Mouse (Mus musculus) heart, postnatal 25 days (tissue): ENCODE data around the gene Unc50. TPM values are rescaled to one million over a fixed set of nuclear protein-coding genes. Genes with fewer than 3 reads are reported as not detected.

Experiments used
- DNase-seq: peaks from one replicate; pipeline ENCODE4 v3.0.0; 2022; ENCODE audit warnings: low spot score
- intact Hi-C: fragments of 180-260 bp; cut with DNase I; formaldehyde crosslinking; loops from one replicate; pipeline ENCODE4 v1.15.1; 2025
- total RNA-seq, 2 experiments: library from RNA; stranded (reverse); gene quantifications; 2 replicates each; pipeline ENCODE4 v1.2.3; 2021

Gene Unc50
- 10 to 100 TPM; 28.3 to 34.2 TPM for total RNA-seq

GRCm38 (mm10) chr1:37429366-37430296, at the start of gene Unc50, which contains the start of gene Coa5:
Gene Unc50 (plus strand): TSS chr1:37430139.
Gene Coa5 (minus strand): TSS chr1:37430103.
- intact Hi-C loops = loop anchor here (5.0 to 10.0 kb wide), 2 partner anchors 108 to 495 kb away; no protein-coding TSS in a partner anchor
- DNase-seq = peak; percentile 91

- DNase-seq = no peak
- intact Hi-C loops = loop anchor here (10.0 kb wide), 1 partner anchor 596 kb away; no protein-coding TSS in a partner anchor
These were observed 49.0 kb upstream of the Unc50 start for GRCm38 (mm10) chr1:37380913-37381312.

- intact Hi-C loops = loop anchor here (10.0 kb wide), 1 partner anchor 600 kb away; no protein-coding TSS in a partner anchor
- no peak for DNase-seq
These were observed 45.6 kb upstream of the Unc50 start for GRCm38 (mm10) chr1:37384304-37384703.

GRCm38 (mm10) chr1:37386448-37386971, 43.4 kb upstream of the Unc50 start:
- intact Hi-C loops = loop anchor here (10.0 kb wide), 1 partner anchor 602 kb away; no protein-coding TSS in a partner anchor
- no peak for DNase-seq

GRCm38 (mm10) chr1:37393174-37393573, 36.8 kb upstream of the Unc50 start:
- intact Hi-C loops = no loop called here
- no peak for DNase-seq

- intact Hi-C loops = no loop called here
- no peak for DNase-seq
These were observed 33.5 kb upstream of the Unc50 start for GRCm38 (mm10) chr1:37396481-37396880.

GRCm38 (mm10) chr1:37398961-37399360, 31.0 kb upstream of the Unc50 start:
- no peak for DNase-seq
- intact Hi-C loops = no loop called here

GRCm38 (mm10) chr1:37399734-37400133, 30.2 kb upstream of the Unc50 start:
- no peak for DNase-seq
- intact Hi-C loops = no loop called here

GRCm38 (mm10) chr1:37401687-37402086, 28.3 kb upstream of the Unc50 start:
- intact Hi-C loops = loop anchor here (1.0 kb wide), 1 partner anchor 129 kb away; no protein-coding TSS in a partner anchor
- no peak for DNase-seq

- intact Hi-C loops = no loop called here
These were observed 24.8 kb upstream of the Unc50 start for GRCm38 (mm10) chr1:37405137-37405536.

GRCm38 (mm10) chr1:37407228-37407627, 22.7 kb upstream of the Unc50 start:
- intact Hi-C loops = no loop called here
- DNase-seq = no peak

More at GRCm38 (mm10) chr1:37405137-37405536, 24.8 kb upstream of the Unc50 start:
- DNase-seq = no peak

GRCm38 (mm10) chr1:37408059-37408458, 21.9 kb upstream of the Unc50 start:
- intact Hi-C loops = no loop called here

GRCm38 (mm10) chr1:37408678-37409077, 21.3 kb upstream of the Unc50 start:
- intact Hi-C loops = no loop called here

More at GRCm38 (mm10) chr1:37408059-37408458, 21.9 kb upstream of the Unc50 start:
- no peak for DNase-seq

GRCm38 (mm10) chr1:37409647-37410046, 20.3 kb upstream of the Unc50 start:
- intact Hi-C loops = no loop called here

More at GRCm38 (mm10) chr1:37408678-37409077, 21.3 kb upstream of the Unc50 start:
- no peak for DNase-seq

GRCm38 (mm10) chr1:37415394-37415793, 14.5 kb upstream of the Unc50 start:
- DNase-seq = no peak
- intact Hi-C loops = no loop called here

More at GRCm38 (mm10) chr1:37409647-37410046, 20.3 kb upstream of the Unc50 start:
- no peak for DNase-seq

- no peak for DNase-seq
- intact Hi-C loops = no loop called here
These were observed 10.5 kb upstream of the Unc50 start for GRCm38 (mm10) chr1:37419420-37419819.

- DNase-seq = no peak
- intact Hi-C loops = loop anchor here (10.0 kb wide), 1 partner anchor 493 kb away; no protein-coding TSS in a partner anchor
These were observed 2.6 kb upstream of the Unc50 start for GRCm38 (mm10) chr1:37427144-37427875.

GRCm38 (mm10) chr1:37428911-37429310, 1.0 kb upstream of the Unc50 start:
- DNase-seq = no peak
- intact Hi-C loops = loop anchor here (10.0 kb wide), 1 partner anchor 494 kb away; no protein-coding TSS in a partner anchor

- no peak for DNase-seq
- intact Hi-C loops = loop anchor here (5.0 kb wide), 1 partner anchor 107 kb away; no protein-coding TSS in a partner anchor
These were observed 430 bp downstream of the Unc50 start for GRCm38 (mm10) chr1:37430297-37430840.
